Mouse (Mus musculus): ENCODE data around the gene Cox7a2l.

Gene Cox7a2l

DNA sequence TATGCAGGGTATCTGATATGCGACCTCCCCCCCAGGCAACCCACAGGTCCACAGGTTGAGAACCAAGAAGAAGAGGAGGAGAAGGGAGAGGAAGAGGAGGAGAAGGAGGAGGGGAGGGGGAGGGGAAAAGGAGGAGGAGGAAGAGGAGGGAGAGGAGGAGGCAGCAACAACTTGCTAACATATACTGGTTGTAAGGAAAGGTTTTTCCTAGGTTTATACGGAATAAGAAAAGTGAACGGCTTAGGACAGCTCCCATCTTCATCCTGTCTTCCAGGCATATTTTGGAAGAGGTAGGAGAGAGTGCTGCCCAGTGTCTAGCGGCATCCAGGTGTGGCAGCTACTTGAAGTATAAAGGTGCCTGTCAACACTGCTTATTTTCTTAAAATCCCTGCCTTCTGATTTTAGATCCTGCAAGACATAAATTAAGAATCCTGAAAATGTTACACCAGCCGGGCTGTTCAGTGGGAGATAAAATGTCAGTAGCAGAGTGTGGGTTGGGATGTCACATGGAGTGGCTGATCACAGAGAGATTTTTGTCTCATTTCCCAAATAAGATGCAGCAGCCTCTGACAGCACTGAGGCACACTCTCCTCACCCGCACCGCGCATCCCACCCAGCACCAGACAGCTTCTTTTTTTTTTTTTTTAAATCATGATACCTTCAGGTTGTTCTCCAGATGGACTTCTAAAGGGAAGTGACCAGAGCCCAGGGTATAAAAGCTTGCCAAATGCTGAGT lies at the start of gene Cox7a2l:
TSS of gene Cox7a2l (minus strand) at position 51 of the 736 bp plus-strand sequence.
- DNase-seq: no peak

DNA sequence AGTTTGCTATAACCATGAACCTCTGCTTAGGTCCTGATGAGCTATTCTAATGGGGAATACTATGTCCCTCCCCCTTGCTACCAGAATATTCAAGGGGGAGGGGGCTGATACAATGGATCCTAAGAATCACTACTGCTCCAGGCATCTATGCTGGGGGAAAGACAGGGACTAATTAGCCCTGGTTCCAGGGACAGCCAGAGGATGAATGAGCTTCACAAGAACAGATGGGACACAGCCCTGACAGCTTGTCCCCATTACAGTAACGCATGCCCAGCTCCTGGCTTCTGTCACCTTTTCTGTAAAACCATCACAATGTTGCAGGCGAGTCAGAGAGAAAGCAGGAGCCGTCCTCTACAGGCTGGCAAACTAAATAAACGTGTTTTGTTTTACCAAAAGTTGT lies 48.4 kb upstream of the Cox7a2l start:
- no peak for DNase-seq

DNA sequence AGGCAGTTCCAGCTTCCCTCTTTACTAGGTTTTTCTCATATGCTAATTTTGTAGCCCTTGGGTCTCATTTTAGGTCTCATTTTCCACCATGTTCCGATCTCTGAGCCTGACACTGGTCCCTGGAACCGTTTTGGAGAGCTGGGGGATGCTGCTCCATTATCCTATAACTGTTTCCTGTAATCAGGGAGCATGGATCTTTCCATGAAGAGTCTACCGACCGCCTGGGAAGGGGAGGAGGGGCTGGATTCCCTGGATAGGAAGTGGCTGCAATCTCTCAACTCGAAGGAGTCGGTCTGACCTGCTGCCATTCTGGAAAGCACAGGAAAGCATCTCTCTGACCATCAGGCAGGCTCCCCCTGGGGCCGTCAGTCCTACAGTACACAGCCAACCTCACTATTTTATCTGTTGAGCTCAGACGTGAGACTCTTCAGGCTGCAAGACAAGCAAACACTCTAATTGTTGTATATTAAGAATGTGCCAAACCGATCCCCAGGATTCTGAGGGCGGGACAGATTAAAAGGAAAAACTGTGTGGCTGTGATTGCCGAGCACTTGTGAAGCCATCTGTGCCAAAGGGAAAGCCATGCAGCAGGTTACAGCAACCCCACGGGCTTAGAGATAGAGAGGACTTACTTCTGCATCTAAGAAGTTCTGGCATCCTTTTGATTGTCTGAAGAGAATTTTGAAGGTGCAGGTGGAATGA lies 47.1 kb upstream of the Cox7a2l start:
- no peak for DNase-seq

DNA sequence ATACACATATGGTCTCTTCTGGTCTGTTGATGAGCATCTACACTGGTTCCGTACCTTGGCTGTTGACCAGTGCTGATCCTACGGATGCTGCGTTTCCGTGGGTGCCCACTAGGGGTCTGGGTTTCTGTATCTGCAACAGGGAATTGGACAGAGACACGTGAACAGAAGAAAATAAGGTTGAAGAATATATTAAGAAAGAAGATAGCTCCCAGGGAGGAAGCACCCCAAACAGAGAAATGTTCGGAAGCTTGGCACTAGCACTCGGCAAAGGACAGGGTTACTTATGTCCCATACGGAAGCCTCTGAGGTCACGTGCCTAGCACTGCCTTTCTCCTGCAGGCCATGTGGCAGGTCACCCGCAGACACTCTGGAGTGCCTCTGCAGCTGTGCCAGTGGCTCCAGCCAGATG lies 46.6 kb upstream of the Cox7a2l start:
- peak; percentile 40 to 48 for DNase-seq

DNA sequence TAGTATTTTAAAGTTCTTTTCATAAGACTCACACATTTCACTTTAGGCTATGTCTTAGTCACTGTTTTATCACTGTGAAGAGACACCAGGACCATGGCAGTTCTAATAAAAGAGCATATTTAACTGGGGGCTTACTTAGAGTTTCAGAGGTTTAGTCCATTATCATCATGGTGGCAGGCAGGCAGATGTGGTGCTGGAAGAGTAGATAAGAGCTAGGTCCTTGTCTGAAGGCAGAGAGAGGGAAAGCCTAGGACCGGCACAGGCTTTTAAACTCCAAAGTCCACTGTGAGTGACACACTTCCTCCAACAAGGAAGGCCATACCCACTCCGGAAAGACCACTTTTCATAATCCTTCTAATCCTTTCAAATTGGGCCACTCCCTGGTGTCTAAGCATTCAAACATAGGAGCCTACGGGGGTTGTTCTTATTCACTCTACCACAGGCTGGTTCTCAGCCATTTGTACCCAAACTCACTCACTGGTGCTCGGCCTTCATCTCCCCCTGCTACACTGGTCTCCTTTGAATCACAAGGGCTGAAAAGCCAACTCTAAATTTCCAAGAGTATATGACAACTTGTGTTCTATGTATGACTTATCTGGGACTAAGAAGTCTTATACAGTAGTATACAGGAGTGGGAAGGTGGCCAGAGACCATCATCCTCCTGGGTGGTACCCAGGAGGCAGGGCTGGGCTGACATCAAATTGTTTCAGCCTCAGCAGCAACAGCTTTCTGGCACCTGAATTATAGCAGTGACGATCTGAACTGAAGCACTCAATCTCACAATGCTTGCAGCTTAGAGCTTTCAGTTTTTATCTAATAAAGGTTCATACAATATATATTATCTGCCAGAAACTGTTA lies 45.3 kb upstream of the Cox7a2l start:
- no peak for DNase-seq

DNA sequence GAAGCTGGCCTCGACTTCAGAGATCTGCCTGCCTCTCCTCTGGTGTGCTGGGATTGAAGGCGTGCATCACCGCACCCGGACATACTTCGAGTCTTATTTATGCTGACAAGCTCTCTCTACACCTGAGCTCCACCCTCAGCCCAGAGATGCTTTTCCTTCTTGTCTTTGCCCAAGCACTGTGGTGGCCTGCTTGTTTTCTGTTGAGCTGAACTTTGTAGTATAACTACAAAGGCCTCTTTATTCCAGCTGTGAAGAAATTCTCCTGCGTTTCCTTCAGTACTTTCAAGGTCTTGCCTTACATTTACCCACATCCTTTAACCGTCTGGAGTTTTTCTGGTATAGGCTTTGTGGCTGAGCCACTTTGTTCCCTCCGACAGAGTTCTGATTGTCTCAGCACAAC lies 42.0 kb upstream of the Cox7a2l start:
- DNase-seq: no peak

DNA sequence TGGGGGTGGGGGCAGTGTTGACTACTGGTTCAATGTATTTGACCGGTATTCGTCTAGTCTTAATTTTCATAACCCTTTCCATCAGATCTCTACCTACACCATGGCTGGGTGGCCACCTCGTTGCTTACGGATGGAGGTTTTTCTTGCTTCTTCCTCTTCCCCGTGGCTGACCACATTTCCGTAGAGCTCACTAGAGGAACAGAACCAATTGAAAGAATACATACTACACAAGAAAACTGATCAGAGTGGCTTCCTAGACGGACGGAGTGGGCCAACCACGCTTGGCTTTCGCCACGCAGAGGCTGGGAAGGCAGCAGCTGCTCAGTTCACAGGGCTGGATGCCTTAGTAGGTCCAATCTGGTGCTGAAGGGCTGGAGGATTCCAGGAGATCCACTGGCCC lies 38.7 kb upstream of the Cox7a2l start:
- no peak for DNase-seq

DNA sequence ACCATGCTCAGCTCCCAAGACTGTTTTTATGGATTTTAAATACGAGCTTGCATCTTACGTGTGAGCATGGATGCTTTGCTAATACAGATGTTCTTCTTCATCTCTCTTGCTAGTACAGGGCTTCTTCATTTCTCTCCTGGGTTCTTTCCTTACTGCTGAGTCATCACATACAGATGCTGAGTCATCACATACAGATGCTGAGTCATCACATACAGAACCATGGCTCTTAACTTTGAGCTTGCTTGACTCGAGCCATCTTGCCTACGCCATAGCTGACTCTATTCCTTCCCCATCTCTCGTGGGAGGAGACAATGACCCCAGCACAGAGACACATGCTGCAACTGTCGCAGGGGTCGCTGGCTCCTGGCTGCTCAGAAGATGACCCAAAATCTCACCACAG lies 37.9 kb upstream of the Cox7a2l start:
- no peak for DNase-seq

DNA sequence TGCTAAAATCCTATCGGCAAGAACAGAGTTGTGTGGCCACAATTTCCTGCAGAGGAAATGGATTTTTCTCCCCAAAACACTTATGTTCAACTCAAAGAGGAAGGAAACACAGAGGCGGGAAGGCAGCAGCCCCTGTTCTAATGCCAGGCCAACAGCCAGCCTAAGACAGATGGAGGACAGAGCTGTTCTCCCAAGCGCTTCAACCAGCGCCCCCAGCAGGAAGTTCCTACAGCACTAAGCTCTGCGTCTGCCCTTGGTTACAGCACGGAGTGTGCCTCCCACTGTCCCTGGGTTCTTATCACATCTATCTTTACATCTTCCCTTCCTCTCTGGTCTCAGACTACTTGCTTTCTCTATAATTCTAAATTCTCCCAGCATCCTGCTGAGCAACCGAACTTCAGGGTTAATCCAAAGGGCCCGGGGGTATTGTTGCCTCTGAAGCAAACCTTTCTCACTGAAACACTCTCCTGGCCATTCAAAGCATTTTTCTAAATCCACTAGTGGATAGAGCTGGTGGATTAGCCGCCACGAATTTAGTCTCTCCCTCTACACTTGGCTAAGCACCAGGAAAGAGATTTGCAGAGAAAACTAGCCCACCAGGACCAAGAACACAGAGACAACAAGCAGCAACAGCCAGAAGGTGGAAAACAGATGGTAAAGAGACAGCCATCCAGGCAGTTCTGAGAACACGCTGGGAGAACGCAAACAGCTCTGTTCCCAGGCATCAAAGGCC lies 31.5 kb upstream of the Cox7a2l start:
- DNase-seq: no peak

DNA sequence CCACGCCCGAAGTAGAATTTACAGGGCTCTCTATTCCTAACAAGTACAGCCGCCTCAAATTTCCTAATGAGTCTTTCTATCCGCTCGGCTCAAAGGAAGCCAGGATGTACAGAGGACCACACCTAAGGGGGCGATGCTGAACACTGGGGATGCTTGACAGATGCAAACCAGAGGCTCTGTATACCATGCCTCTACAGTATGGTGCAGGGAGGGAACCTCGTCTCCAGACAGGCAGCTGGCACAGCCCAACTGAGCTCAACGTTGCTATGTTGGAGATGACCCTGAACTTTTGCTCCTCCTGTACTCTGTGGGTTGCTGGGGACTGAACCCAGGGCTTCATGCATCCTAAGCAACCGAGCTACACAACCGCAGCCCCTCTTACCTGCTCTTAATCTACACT lies 30.0 kb upstream of the Cox7a2l start:
- no peak for DNase-seq

DNA sequence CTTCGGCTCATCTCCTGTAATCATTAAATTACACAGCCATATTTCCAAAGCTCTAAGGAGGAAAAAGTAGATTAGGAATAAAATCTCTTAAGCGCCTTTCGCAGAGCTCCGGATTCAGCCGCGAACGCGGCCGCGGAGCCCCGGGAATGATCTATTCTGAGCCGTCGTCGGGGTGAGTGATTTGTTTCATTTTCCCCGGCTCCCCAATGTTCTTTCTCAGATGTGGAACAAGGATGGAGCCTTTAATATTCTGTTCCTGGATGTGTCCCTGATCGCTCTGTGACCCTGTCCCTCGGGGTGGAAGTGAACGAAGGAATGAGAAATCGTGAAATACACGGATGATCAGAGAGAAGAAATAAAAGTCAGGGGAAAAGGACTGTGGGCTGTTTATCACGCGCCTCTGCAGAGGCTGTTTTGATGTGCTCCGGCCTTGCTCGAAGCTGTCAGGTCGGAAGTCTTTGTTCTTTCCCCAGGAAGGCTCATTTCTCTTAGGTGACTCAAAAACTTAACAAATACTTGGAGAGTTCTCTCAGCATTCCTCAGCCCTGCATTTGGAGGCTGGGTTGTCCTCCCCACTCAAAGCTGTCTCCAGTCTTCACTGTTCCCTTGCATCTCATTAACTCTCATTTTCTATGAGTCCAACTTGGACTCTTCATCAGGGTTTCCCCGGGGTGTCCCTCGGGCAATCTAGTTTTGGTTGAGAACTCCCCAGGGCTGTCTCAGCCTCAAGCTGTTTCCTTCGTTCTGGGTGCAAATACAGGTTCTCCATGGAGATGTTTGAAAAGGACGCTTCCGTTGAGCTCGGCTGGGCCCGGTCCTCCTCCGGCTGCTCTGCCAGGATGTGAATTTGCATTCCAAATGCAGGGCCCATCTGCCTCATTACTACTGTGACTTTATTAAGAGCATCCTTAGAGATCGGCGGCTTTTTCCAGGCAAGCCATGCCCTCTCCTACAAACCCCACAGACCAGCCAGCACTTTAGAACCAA lies 28.9 kb upstream of the Cox7a2l start:
- DNase-seq: no peak

DNA sequence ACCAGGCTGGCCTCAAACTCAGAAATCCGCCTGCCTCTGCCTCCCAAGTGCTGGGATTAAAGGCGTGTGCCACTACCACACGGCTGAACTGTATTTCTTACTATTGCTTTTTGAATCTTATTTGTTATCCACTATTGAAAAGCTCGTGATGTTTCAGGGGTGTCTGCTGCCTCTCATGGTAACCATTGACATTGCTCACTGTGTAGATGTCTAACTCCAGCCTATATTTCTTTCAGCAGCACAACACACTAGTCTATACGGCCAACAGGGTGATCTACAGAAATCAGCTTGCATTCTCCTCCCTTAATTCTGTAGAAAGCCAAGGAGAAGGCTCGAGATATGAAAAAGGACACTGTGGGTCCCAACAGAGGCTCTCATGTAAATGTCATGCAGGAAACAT lies 28.1 kb upstream of the Cox7a2l start:
- no peak for DNase-seq

DNA sequence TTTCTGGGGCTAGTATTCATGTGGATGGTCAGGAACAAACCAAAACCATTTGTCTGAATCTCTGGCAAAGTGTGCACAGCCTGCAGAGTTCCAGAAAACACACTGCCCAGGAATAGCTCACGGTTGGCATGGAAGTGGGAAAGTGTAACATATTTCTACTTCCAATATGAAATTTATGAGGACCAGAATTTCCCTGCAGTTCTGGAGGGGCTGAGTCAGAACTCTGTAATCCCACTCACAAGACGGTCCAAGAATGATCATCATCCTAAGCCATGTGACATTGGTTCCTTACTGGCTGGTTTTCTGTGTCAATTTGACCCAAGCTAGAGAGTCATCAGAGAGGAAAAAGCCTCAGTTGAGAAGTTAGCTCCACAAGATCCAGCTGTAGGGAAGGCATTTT lies 25.3 kb upstream of the Cox7a2l start:
- no peak for DNase-seq

DNA sequence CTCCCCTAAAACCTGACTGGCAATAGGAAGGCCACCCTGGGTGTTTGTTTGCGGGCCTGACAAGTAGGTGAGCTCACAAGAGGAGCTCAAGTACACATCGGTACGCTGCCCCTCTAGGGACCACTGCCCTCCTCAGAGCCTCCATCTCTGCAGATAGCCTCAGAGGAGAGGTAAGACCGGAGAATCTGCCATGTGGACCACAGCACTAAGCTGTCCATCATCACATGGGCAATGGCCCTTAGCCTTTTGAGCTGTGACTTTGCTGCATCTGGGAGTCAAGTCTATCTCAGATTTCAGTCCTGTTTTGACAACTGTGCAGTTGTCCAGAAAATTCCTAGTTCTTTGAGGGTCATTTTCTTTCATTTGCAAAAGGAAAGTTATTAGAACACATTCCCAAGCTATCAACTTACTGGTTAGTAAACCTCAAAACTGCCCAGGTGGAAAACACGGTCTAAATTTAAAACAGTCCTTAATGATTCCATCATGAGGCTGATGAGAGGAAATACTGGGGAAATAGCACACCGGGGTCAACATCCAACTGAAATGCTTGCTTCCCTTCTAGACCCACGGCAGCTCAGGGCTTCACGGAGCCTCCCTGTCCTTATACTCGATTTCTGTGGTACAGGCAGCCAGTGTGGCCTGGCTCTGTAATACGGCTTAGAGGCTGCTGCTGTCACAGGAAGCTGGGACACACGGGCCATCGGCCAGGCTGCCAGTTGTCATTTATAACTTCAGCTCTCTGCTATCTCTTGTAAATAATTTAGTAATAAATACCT lies 22.3 kb upstream of the Cox7a2l start:
- no peak for DNase-seq

DNA sequence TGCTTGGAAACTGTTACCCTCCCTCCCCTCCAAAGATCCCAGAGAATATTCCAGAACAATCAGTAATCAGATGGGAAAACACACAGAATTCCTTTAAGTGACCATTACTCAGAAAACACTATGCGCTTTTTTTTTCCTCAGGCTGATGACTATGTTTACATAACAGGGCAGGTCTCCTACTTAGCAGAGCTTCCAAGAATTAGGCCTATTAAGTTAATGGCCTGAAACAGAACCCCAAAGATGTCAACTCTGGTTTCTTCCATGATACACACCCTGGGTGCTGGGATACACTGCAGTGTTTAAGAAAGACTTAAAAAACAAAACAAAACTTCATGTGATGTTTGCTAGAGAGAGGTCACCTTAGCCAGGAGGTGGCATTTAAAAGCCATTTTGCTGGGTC lies 21.6 kb upstream of the Cox7a2l start:
- DNase-seq: no peak

DNA sequence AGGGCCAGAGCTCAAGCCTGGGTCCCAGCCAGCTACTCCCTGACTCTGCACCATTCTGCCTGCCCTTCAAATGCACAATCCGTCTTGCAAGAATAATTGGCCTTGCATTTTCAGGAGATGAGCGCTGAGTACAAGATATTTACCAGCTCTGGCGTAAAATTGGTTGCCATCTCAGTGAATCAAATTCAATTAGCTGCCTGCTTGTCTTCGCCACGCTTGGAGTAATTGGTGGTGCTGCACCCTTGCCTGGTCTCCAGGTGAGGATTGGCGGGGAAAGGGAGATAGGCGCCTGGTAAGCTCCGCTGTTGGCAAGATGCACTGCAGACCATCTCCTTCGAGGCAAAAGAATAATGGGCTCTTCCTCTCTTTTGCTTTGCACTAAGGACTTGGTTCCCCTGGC lies 21.0 kb upstream of the Cox7a2l start:
- DNase-seq: no peak

DNA sequence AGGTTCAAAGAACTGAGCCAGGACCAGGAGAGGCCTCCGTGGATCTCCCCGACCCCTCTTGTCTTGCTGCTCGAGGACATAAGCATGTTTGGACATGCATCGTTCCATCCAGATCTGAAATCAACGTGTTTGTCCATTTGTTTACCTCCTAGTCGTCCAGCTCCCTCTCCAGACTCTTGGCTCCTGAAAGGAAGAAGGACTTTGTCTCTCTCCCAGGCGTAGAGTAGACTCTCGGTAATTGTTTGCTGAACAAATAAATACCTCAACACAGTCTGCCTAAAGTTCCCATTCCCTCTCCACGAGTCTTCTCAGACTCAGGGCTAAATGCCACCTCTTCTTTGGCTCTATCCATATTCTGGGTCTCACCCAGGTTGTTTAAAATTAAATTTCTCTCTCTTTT lies 16.0 kb upstream of the Cox7a2l start:
- DNase-seq: no peak

DNA sequence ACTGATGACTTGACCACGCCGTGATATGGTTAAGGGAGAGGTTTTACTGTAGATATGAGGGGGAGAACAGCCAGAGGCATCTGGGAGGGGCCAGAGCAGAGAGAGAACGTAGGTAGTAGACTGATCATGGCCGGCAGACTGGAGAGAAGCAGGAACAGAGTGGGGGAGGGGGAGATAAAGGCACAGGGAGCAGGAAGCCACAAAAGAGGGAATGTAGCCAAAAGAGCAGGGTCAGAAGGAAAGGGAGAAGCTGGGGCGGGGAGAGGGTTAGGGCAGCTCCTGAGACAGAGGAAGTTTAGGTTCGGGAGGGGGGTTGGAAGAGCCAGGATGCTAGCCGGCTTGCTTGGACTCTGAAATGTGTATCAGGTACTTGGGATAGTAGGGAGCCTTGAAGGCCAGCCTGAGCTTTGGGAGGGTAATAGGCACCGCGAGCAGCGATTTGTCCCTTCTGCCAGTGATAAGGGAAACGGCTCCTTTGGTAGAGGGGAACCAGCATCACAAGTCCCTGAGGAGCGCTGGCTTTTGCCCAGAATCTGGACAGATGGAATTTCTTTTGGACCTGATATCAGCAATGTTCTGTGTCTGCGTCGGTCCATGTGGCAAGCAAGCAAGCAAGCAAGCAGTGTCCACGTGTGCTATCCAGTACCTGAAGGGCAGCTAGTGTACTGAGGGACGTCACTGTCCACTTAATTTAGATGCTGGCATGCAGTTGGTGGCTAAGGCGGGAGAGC lies 10.7 kb upstream of the Cox7a2l start:
- peak in 1 of 2 experiments; percentile 46 for DNase-seq

DNA sequence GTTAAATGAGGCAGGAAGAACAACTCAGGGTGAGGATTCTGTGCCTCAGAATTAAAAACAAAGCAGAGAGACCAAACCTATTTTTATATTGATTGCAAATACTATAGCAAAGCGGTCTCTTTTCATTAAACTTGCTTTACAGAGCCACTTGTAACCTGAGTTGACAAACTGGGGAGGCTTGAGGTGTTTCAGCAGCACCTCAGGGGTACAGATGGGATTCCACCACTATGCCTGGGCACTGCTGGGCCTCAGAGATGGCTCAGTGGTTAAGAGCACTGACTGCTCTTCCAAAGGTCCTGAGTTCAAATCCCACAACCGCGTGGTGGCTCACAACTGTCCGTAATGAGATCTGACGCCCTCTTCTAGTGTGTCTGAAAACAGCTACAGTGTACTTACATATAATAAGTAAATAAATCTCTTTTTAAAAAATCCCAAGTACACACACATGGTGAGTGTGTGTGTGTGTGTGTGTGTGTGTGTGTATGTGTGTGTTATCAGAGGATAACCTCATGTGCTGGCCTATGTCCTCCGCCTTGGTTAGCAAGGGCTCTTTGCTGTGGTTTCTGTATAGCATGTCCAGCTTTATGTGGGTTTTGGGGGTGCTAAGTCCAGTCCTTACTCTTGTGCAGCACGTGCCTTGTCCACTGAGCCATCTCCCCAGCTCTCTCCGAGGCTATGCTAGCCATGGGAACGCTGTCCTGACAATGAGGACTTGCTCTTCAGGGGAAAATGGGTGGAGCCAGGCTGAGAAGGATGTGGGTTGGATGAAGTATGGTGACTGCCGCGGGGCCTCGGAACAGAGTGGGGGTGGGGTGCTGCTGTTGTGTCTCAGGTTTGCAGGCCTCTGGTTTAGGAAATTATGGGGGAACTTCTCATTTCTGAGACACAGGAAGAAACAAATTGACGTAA lies 9.7 kb upstream of the Cox7a2l start:
- peak; percentile 34 to 59 for DNase-seq

Measured in lung, adult 18-20 months (tissue).